Mouse (Mus musculus) ES-E14 (cell line): ENCODE measurements around the gene Kcnj10. TPM values are rescaled to one million over a fixed set of nuclear protein-coding genes. Genes with fewer than 3 reads are reported as not detected.

Experiments
- DNase-seq: peaks from one replicate; pipeline ENCODE4 v3.0.0-alpha.2; 2013; ENCODE audit warnings: low read depth, low spot score
- H3K27ac ChIP-seq: 2 replicates; pipeline ENCODE4 v1.5.1; 2012; ENCODE audit warnings: low read depth, mild to moderate bottlenecking, low read length, moderate library complexity, mixed read lengths; ENCODE audit not compliant: poor library complexity, insufficient read depth, severe bottlenecking
- H3K36me3 ChIP-seq: 2 replicates; pipeline ENCODE4 v1.6.1; 2012; ENCODE audit warnings: mild to moderate bottlenecking, low read length, moderate library complexity, mixed read lengths; ENCODE audit not compliant: control insufficient read depth, poor library complexity, insufficient read depth, severe bottlenecking
- H3K4me1 ChIP-seq, 2 experiments: fragments of 150-350 bp in 1 of 2; sonication (generic) in 1 of 2; 2 replicates each; pipeline ENCODE4 v1.6.1; 2012; ENCODE audit warnings: low read length in 2 of 2, mild to moderate bottlenecking in 1 of 2, mixed read lengths in 1 of 2; ENCODE audit not compliant: control insufficient read depth in 2 of 2, insufficient read depth in 2 of 2, poor library complexity in 1 of 2
- H3K4me3 ChIP-seq, 2 experiments: fragments of 150-350 bp in 1 of 2; sonication (generic) in 1 of 2; 2 replicates each; pipeline ENCODE4 v1.5.1; 2012; ENCODE audit warnings: low read length in 2 of 2, low read depth in 1 of 2, mild to moderate bottlenecking in 1 of 2, mixed read lengths in 1 of 2; ENCODE audit not compliant: insufficient read depth in 1 of 2, poor library complexity in 1 of 2, severe bottlenecking in 1 of 2
- H3K9ac ChIP-seq: 2 replicates; pipeline ENCODE4 v1.6.1; 2012; ENCODE audit warnings: low read depth, mild to moderate bottlenecking, low read length, mixed read lengths; ENCODE audit not compliant: poor library complexity, insufficient read depth, severe bottlenecking
- H3K9me3 ChIP-seq: fragments of 150-350 bp; sonication (generic); 2 replicates; pipeline ENCODE4 v1.6.1; 2012; ENCODE audit warnings: low read depth, mild to moderate bottlenecking, low read length; ENCODE audit not compliant: control insufficient read depth, insufficient read depth
- CHD2 ChIP-seq: IDR thresholded peaks from 2 replicates; pipeline ENCODE4 v1.6.1; 2014; ENCODE audit warnings: mild to moderate bottlenecking, low read depth, low read length, inconsistent platforms
- HCFC1 ChIP-seq: IDR thresholded peaks from 2 replicates; pipeline ENCODE4 v1.6.1; 2012; ENCODE audit warnings: low read length, inconsistent platforms, borderline replicate concordance; ENCODE audit not compliant: insufficient read depth
- MAFK ChIP-seq: IDR thresholded peaks from 2 replicates; pipeline ENCODE4 v1.6.1; 2014; ENCODE audit warnings: mild to moderate bottlenecking, low read depth, low read length, inconsistent platforms; ENCODE audit not compliant: insufficient read depth
- ZC3H11A ChIP-seq: IDR thresholded peaks from 2 replicates; pipeline ENCODE4 v1.6.1; 2012; ENCODE audit warnings: low read depth, mild to moderate bottlenecking, inconsistent platforms, low read length, borderline replicate concordance
- ZNF384 ChIP-seq: IDR thresholded peaks from 2 replicates; pipeline ENCODE4 v1.6.1; 2012; ENCODE audit warnings: low read depth, low read length, inconsistent platforms
- in situ Hi-C, 2 experiments: fragments of 600-800 bp; cut with MboI; formaldehyde crosslinking; loops; one replicate each; pipeline ENCODE4 v1.15.1; 2025; ENCODE audit warnings: low sequenced_read_pairs in 2 of 2, inconsistent platforms in 1 of 2; ENCODE audit not compliant: unreplicated experiment in 2 of 2
- total RNA-seq: library from RNA; depleted of rRNA; stranded (reverse); fragments of 300-350 nt; gene quantifications from 2 replicates; pipeline ENCODE4 v1.2.3, GENCODE M21; 2012

The Kcnj10 gene
- total RNA-seq, 1 experiment, result 0.80 TPM

DNA sequence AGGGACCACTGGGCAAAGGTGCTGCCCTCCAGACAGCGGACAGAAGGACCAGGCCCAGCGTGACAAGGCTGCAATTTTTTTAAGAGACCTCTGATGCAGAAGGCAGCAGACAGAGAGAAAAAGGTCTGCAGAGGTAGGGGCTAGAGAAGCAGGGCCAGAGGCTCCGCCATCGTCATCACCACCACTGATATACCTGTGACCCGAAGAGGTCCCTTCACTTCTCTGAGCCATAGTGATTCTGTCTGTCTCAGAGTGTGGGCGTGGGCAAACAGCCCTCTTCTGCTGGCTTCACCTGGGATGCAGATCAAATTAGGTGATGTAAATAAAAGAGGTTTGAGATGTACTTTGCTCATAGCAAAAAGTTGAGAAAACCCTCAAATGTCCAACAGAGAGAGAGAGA is 11.4 kb upstream of the Kcnj10 start:
- TF ChIP-seq MAFK (no peak), ZNF384 (no peak), ZC3H11A (no peak), CHD2 (no peak), HCFC1 (no peak)
- in situ Hi-C loops, result no loop called here
- no peak overlapping the region for H3K27ac ChIP-seq

DNA sequence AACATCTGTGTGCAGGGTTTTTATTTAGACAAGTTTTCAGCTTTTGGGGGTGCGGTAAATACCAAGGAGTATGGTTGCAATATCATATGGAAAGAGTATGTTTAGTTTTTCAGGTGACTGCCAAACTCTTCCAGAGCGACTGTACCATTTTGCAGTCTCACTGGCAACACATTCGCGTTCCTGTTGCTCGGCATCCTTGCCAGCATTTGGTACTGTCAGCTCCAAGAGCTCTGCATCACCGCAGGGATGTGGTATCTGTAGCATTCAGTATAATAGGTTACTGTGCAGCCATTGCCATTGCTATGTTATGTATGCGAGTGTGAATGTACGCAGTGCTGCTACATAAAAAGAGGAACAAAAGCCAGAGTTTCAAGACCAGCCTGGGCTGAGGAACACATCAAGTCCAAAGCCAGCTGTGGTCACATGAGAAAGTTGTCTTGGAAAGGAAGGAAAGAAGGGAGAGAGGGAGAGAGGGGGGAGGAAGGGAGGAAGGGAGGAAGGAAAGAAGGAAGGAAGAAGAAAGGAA is 9.5 kb upstream of the Kcnj10 start:
- in situ Hi-C loops, result no loop called here
- no peak for DNase-seq

More for the DNA sequence above, 11.4 kb upstream of the Kcnj10 start:
- H3K9ac ChIP-seq, result no peak overlapping the region
- H3K36me3 ChIP-seq, result no peaks in the 10 kb centered on the region
- H3K4me1 ChIP-seq, result peaks cover 0 to 7% of the 10 kb centered on the region in 2 experiments; a peak in 1 of 4 replicates
- H3K9me3 ChIP-seq, result no peaks in the 10 kb centered on the region
- DNase-seq, result no peak
- no peak overlapping the region for H3K4me3 ChIP-seq

DNA sequence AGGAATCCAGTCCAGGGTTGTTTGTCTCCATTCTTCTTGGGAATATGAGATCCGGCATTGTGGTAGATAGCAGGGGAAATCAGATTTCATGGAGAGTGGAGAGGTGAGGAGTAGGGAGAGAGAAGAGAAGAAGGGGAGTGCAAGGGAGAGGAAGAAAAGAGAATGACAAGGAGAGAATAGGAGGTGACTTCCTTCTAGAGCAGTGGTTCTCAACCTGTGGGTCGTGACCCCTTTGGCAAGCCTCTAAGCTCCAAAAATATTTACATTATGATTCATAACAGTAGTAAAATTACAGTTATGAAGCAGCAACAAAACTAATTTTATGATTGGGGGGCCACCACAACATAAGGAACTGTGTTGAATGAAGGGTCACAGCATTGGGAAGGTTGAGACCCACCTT is 8.1 kb upstream of the Kcnj10 start:
- Histone ChIP-seq H3K27ac (no peak overlapping the region), H3K9me3 (no peaks in the 10 kb centered on the region), H3K4me1 (no peaks in the 10 kb centered on the region), H3K4me3 (no peak overlapping the region), H3K36me3 (no peaks in the 10 kb centered on the region), H3K9ac (no peak overlapping the region)
- TF ChIP-seq ZNF384 (no peak), CHD2 (peak; percentile 68; the same call in 1 of the 2 replicates)
- no peak for DNase-seq
- in situ Hi-C loops, result no loop called here

More for the DNA sequence above, 9.5 kb upstream of the Kcnj10 start:
- Histone ChIP-seq H3K9ac (no peak overlapping the region), H3K36me3 (no peaks in the 10 kb centered on the region), H3K27ac (no peak overlapping the region), H3K4me3 (no peak overlapping the region), H3K4me1 (no peaks in the 10 kb centered on the region), H3K9me3 (no peaks in the 10 kb centered on the region)
- TF ChIP-seq MAFK, result no peak
- no peak for TF ChIP-seq ZC3H11A
- TF ChIP-seq ZNF384, result no peak
- no peak for TF ChIP-seq HCFC1
- TF ChIP-seq CHD2, result no peak

DNA sequence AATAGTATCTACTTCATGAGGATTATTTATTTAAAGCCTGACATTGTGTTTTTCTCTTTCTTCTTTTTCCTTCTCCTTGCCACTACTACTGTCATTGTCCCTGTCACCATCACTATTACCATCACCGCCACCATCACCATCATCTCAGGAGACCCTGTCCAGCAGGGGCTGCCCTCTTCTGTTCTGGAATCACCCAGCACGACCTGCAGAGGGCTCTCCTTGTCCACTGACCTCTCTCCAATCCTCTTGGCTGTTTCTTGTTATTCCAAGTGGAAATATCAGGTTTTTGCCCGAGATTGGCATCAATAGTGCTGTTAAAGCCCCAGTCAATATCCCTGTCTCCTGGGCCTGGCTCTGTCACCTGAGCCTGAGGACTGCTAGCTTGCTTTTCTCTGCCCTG is 7.5 kb upstream of the Kcnj10 start:
- in situ Hi-C loops, result no loop called here
- Histone ChIP-seq H3K4me1 (no peaks in the 10 kb centered on the region), H3K9me3 (no peaks in the 10 kb centered on the region), H3K4me3 (no peak overlapping the region), H3K36me3 (no peaks in the 10 kb centered on the region), H3K27ac (no peak overlapping the region), H3K9ac (no peak overlapping the region)
- no peak for TF ChIP-seq ZC3H11A
- no peak for TF ChIP-seq CHD2
- TF ChIP-seq ZNF384, result no peak
- TF ChIP-seq MAFK, result no peak
- TF ChIP-seq HCFC1, result no peak
- no peak for DNase-seq

DNA sequence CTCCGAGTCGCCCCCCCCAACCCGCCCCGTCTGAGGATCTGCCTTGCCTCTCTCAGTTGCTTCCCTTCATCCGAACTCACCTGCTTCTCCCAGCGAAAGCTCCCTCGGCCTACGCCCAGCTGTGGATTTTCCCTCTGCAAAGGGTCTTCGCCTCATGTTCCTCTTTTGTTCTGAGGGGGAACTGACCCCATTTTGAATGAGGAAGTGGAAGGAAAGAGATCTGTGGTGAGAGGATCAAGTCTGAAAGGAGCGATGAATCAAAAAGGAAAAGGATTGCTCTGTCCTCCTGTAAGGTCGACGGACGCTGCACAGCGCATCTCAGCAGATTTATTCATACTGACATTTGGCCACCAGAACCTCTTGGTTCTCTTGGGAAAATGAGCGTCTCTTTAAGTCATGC is 5.2 kb upstream of the Kcnj10 start:
- no peaks in the 10 kb centered on the region for H3K4me1 ChIP-seq
- no peaks in the 10 kb centered on the region for H3K9me3 ChIP-seq
- TF ChIP-seq CHD2, result no peak
- TF ChIP-seq ZNF384, result no peak
- no peak for TF ChIP-seq ZC3H11A
- TF ChIP-seq HCFC1, result no peak
- no peak for TF ChIP-seq MAFK
- H3K4me3 ChIP-seq, result no peak overlapping the region
- DNase-seq, result no peak
- in situ Hi-C loops, result no loop called here
- no peaks in the 10 kb centered on the region for H3K36me3 ChIP-seq
- H3K9ac ChIP-seq, result no peak overlapping the region
- no peak overlapping the region for H3K27ac ChIP-seq
